Mouse (Mus musculus) CH12.LX (cell line): ENCODE measurements around the gene Psma2. TPM values are rescaled to one million over a fixed set of nuclear protein-coding genes. Genes with fewer than 3 reads are reported as not detected.

Source experiments
- DNase-seq: peaks from one replicate; pipeline ENCODE4 v3.0.0-alpha.2; 2013; ENCODE audit errors: extremely low read depth
- H3K27ac ChIP-seq: 2 replicates; pipeline ENCODE4 v1.5.1; 2012; ENCODE audit warnings: low read depth, mild to moderate bottlenecking, control low read depth, moderate library complexity; ENCODE audit not compliant: insufficient read depth
- H3K27me3 ChIP-seq: replicated peaks from 2 replicates; pipeline ENCODE3; 2012; ENCODE audit warnings: inconsistent platforms
- H3K36me3 ChIP-seq, 2 experiments: replicated peaks in 1 of 2; 2 replicates each; pipeline versions ENCODE3 to v1.6.1; 2012; ENCODE audit warnings: inconsistent platforms in 1 of 2, low read length in 1 of 2, mild to moderate bottlenecking in 1 of 2, mixed read lengths in 1 of 2, moderate library complexity in 1 of 2; ENCODE audit not compliant: control insufficient read depth in 1 of 2, insufficient read depth in 1 of 2
- H3K4me1 ChIP-seq, 2 experiments: 2 replicates each; pipeline ENCODE4 v1.6.1; 2012; ENCODE audit warnings: inconsistent platforms in 1 of 2, moderate library complexity in 1 of 2; ENCODE audit not compliant: insufficient read depth in 2 of 2, control insufficient read depth in 1 of 2
- H3K4me2 ChIP-seq: 2 replicates; pipeline ENCODE4 v1.6.1; 2012; ENCODE audit warnings: low read depth, mild to moderate bottlenecking, control low read depth; ENCODE audit not compliant: poor library complexity, insufficient read depth, severe bottlenecking
- H3K4me3 ChIP-seq, 3 experiments: fragments of 150-350 bp in 1 of 3; sonication (generic) in 1 of 3; replicated peaks in 1 of 3; 2 replicates each; pipeline versions ENCODE3 to v1.5.1; 2011 to 2012; ENCODE audit warnings: low read depth in 2 of 3, low read length in 2 of 3, mild to moderate bottlenecking in 2 of 3, moderate library complexity in 2 of 3, control low read depth in 1 of 3, improper control_type of control experiment in 1 of 3, inconsistent platforms in 1 of 3, mixed read lengths in 1 of 3; ENCODE audit not compliant: poor library complexity in 1 of 3
- H3K79me2 ChIP-seq: replicated peaks from 2 replicates; pipeline ENCODE4 v1.6.1; 2012; ENCODE audit warnings: mild to moderate bottlenecking, moderate library complexity; ENCODE audit not compliant: control insufficient read depth, poor library complexity, insufficient read depth, severe bottlenecking; ENCODE audit errors: extremely low read depth
- H3K9ac ChIP-seq: 2 replicates; pipeline ENCODE4 v1.6.1; 2012; ENCODE audit warnings: low read depth, mild to moderate bottlenecking, control low read depth, moderate library complexity; ENCODE audit not compliant: insufficient read depth
- H3K9me3 ChIP-seq: replicated peaks from 2 replicates; pipeline ENCODE3; 2012; ENCODE audit warnings: low read length, inconsistent platforms, mixed read lengths
- BHLHE40 ChIP-seq: IDR thresholded peaks from 2 replicates; pipeline ENCODE4 v1.6.1; 2011; ENCODE audit warnings: mild to moderate bottlenecking, low read depth, low read length, improper control_type of control experiment
- CHD1 ChIP-seq: IDR thresholded peaks from 2 replicates; pipeline ENCODE4 v1.6.1; 2012; ENCODE audit warnings: low read depth, low read length, improper control_type of control experiment, inconsistent platforms
- ELF1 ChIP-seq: IDR thresholded peaks from 2 replicates; pipeline ENCODE4 v1.6.1; 2014; ENCODE audit warnings: low read depth, mild to moderate bottlenecking, inconsistent platforms, low read length, improper control_type of control experiment
- ETS1 ChIP-seq: conservative IDR thresholded peaks from 2 replicates; pipeline ENCODE4 v1.6.1; 2012; ENCODE audit warnings: low read depth, mild to moderate bottlenecking, inconsistent platforms, low read length, improper control_type of control experiment, moderate library complexity
- JUN ChIP-seq: IDR thresholded peaks from 2 replicates; pipeline ENCODE4 v1.6.1; 2011; ENCODE audit warnings: low read depth, mild to moderate bottlenecking, low read length, improper control_type of control experiment, moderate library complexity; ENCODE audit not compliant: insufficient read depth
- JUND ChIP-seq: conservative IDR thresholded peaks from 2 replicates; pipeline ENCODE4 v1.6.1; 2011; ENCODE audit warnings: low read depth, low read length, improper control_type of control experiment
- MAFK ChIP-seq: IDR thresholded peaks from 2 replicates; pipeline ENCODE4 v1.6.1; 2011; ENCODE audit warnings: low read length, improper control_type of control experiment; ENCODE audit not compliant: insufficient replicate concordance
- MAZ ChIP-seq: IDR thresholded peaks from 2 replicates; pipeline ENCODE4 v1.6.1; 2012; ENCODE audit warnings: low read depth, mild to moderate bottlenecking, inconsistent platforms, low read length, improper control_type of control experiment, moderate library complexity
- MEF2A ChIP-seq: IDR thresholded peaks from 2 replicates; pipeline ENCODE4 v1.6.1; 2014; ENCODE audit warnings: low read depth, mild to moderate bottlenecking, inconsistent platforms, low read length, improper control_type of control experiment, borderline replicate concordance
- MXI1 ChIP-seq: IDR thresholded peaks from 2 replicates; pipeline ENCODE4 v1.6.1; 2011; ENCODE audit warnings: mild to moderate bottlenecking, low read depth, low read length, improper control_type of control experiment
- NRF1 ChIP-seq: IDR thresholded peaks from 2 replicates; pipeline ENCODE4 v1.6.1; 2014; ENCODE audit warnings: low read depth, mild to moderate bottlenecking, inconsistent platforms, low read length, improper control_type of control experiment, moderate library complexity
- PAX5 ChIP-seq: IDR thresholded peaks from 2 replicates; pipeline ENCODE4 v1.6.1; 2012; ENCODE audit warnings: low read length, inconsistent platforms, mixed read lengths
- POLR2A ChIP-seq: IDR thresholded peaks from 2 replicates; pipeline ENCODE4 v1.6.1; 2011; ENCODE audit warnings: low read depth, mild to moderate bottlenecking, improper control_type of control experiment, low read length
- RAD21 ChIP-seq: IDR thresholded peaks from 2 replicates; pipeline ENCODE4 v1.6.1; 2011; ENCODE audit warnings: low read depth, mild to moderate bottlenecking, low read length, improper control_type of control experiment, moderate library complexity
- RCOR1 ChIP-seq: conservative IDR thresholded peaks from 2 replicates; pipeline ENCODE4 v1.6.1; 2012; ENCODE audit warnings: low read depth, mild to moderate bottlenecking, inconsistent platforms, low read length, improper control_type of control experiment
- SIN3A ChIP-seq: IDR thresholded peaks from 2 replicates; pipeline ENCODE4 v1.6.1; 2012; ENCODE audit warnings: low read length, improper control_type of control experiment, inconsistent platforms
- TBP ChIP-seq: conservative IDR thresholded peaks from 2 replicates; pipeline ENCODE4 v1.6.1; 2011; ENCODE audit warnings: low read depth, low read length, improper control_type of control experiment
- TCF12 ChIP-seq: IDR thresholded peaks from 2 replicates; pipeline ENCODE4 v1.6.1; 2014; ENCODE audit warnings: low read depth, mild to moderate bottlenecking, inconsistent platforms, low read length, improper control_type of control experiment
- UBTF ChIP-seq: IDR thresholded peaks from 2 replicates; pipeline ENCODE4 v1.6.1; 2012; ENCODE audit warnings: low read depth, mild to moderate bottlenecking, inconsistent platforms, low read length, improper control_type of control experiment, moderate library complexity
- USF1 ChIP-seq: IDR thresholded peaks from 2 replicates; pipeline ENCODE4 v1.6.1; 2014; ENCODE audit warnings: low read depth, mild to moderate bottlenecking, inconsistent platforms, low read length, improper control_type of control experiment
- ZC3H11A ChIP-seq: IDR thresholded peaks from 2 replicates; pipeline ENCODE4 v1.6.1; 2012; ENCODE audit warnings: low read depth, mild to moderate bottlenecking, inconsistent platforms, low read length, improper control_type of control experiment
- ZKSCAN1 ChIP-seq: IDR thresholded peaks from 2 replicates; pipeline ENCODE4 v1.6.1; 2012; ENCODE audit warnings: low read depth, inconsistent platforms, low read length, improper control_type of control experiment, borderline replicate concordance
- ZMIZ1 ChIP-seq: IDR thresholded peaks from 2 replicates; pipeline ENCODE4 v1.6.1; 2012; ENCODE audit warnings: low read depth, mild to moderate bottlenecking, inconsistent platforms, low read length, improper control_type of control experiment
- ZNF384 ChIP-seq: IDR thresholded peaks from 2 replicates; pipeline ENCODE4 v1.6.1; 2012; ENCODE audit warnings: low read depth, low read length, improper control_type of control experiment, inconsistent platforms
- dilution Hi-C: fragments of 300-500 bp; cut with MboI; formaldehyde crosslinking; loops from 2 replicates; pipeline ENCODE4 v1.14.3; 2020; ENCODE audit warnings: low sequenced_read_pairs; ENCODE audit not compliant: extremely low pct_unique_long_range_greater_than_20kb, extremely low pct_ligation_motif_present
- in situ Hi-C: fragments of 300-500 bp; cut with MboI; formaldehyde crosslinking; loops from 3 replicates; pipeline ENCODE4 v1.14.3; 2019; ENCODE audit warnings: low sequenced_read_pairs, low pct_ligation_motif_present, low pct_unique_long_range_greater_than_20kb, mixed read lengths
- polyA plus RNA-seq: library from polyadenylated mRNA; unstranded; fragments of >175 nt; gene quantifications from 2 replicates; pipeline ENCODE4 v1.2.1, GENCODE M21; 2012; ENCODE audit warnings: low read depth; ENCODE audit not compliant: insufficient read length
- total RNA-seq, 2 experiments: library from RNA; depleted of rRNA; stranded (reverse); fragments of 300-350 nt in 1 of 2; fragments of >200 nt in 1 of 2; gene quantifications; 2 replicates each; pipeline ENCODE4 v1.2.3; 2012 to 2014

Gene Psma2
- total and polyA plus RNA-seq, 3 experiments: 134 to 290 (median 184) TPM

DNA sequence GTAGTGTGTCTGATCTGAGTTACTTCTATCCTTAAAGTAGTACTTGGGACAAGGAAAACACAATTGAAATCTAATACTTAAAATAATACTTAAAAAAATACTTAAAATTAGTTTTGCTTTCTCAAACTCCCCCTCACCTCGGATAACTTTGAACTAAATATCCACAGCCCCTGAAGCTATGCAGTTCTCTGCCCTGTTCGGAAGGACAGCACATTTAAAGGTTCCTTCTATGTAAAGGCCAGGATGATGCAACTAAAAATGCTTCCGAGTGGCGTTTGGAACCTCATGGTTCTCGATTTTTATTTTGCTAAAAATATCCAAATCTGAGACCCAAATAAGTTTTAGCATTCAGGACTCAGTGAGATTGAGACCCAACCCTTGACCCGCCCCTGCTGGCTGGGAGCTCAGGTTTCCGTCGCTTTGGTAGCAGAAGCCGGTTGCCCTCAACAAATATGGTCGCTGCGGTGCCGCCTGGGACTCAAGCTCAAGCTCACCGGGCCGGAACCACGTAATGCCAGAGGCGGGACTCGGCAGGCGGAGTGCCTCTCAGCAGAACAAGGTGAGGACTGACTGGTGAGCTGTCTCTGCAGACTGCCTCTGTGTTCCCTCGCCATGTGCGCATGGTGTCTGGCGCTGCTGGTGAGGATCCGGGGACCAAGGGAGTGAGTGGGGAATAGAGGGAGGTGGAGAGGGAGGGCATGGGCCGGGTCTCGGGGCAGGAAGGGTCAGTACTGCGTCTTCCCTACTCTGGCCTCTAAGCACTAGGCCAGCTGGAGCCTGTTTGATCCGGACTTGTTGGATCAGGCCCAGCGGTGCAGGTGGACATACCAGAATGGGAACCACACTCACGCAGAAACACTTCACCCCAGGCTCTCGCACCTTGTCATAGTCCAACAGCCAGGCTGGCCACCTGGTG lies 16.9 kb downstream of the Psma2 start, which contains the start of gene AW209491 (continued):
- no peak for TF ChIP-seq USF1
- no peak for TF ChIP-seq ETS1
- TF ChIP-seq ZMIZ1: peak; percentile 62; the same call in 1 of the 2 replicates
- TF ChIP-seq SIN3A: peak; percentile 69
- peak; percentile 78 for TF ChIP-seq NRF1
- TF ChIP-seq PAX5: no peak
- TF ChIP-seq RCOR1: no peak
- TF ChIP-seq MXI1: peak; percentile 86
- TF ChIP-seq JUND: 0 out of 2 replicates have a peak, but pooled peaks have one; percentile 35
- 0 out of 2 replicates have a peak, but pooled peaks have one; percentile 19 for TF ChIP-seq MAZ
- TF ChIP-seq ZKSCAN1: no peak
- TF ChIP-seq ZNF384: no peak
- peak; percentile 49; the same call in 1 of the 2 replicates for TF ChIP-seq MEF2A
- TF ChIP-seq TBP: no peak; the same call in 1 of the 2 replicates
- TF ChIP-seq UBTF: no peak
- TF ChIP-seq MAFK: no peak
- TF ChIP-seq TCF12: peak; percentile 68
- no peak for TF ChIP-seq BHLHE40

- DNase-seq: no peak
- H3K9me3 ChIP-seq: no peaks in the 10 kb centered on the region
- no peaks in the 10 kb centered on the region for H3K27me3 ChIP-seq
- H3K4me2 ChIP-seq: no peak overlapping the region
- no peak overlapping the region for H3K27ac ChIP-seq
- H3K79me2 ChIP-seq: peaks cover 4% of the 10 kb centered on the region
- H3K9ac ChIP-seq: no peak overlapping the region
- peaks cover 22 to 67% of the 10 kb centered on the region in 2 experiments for H3K36me3 ChIP-seq
- dilution Hi-C loops: no loop called here
- in situ Hi-C loops: no loop called here
- no peak overlapping the region for H3K4me3 ChIP-seq
- no peak for TF ChIP-seq TBP
- TF ChIP-seq POLR2A: no peak
- no peak for TF ChIP-seq RAD21
- TF ChIP-seq ZC3H11A: no peak
- TF ChIP-seq MXI1: no peak
- TF ChIP-seq NRF1: no peak
- TF ChIP-seq ZKSCAN1: no peak
- no peak for TF ChIP-seq USF1
- TF ChIP-seq JUN: no peak
- TF ChIP-seq MAZ: no peak
- no peak for TF ChIP-seq ELF1
- TF ChIP-seq PAX5: no peak
- no peak for TF ChIP-seq CHD1
- TF ChIP-seq RCOR1: no peak
- no peaks in the 10 kb centered on the region for H3K4me1 ChIP-seq
Measured at GRCm38 (mm10) chr13:14639998-14640397, 27.0 kb downstream of the Psma2 start.
